Mouse (Mus musculus): Measurements from ENCODE around the gene Muc3.

Muc3 gene

DNA sequence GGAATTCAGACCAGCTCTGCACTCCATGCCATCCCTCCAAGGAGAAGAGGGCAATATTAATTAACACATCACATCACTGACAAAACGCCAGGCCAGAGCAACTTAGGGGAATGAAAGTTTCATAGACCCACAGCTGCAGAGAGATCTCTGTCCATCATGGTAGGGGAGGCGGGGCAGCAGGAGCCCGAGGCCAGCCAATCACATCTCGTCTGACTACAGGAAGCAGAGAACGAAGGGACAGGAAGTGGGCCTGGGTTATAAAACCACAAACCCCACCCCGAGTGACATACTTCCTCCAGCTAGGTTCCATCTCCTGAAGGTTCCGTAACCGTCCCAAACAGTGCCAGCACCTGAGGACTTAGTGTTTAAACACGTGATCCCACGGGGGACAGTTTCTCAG, 54.0 kb downstream of the Muc3 start:
- DNase-seq (ENCODE audit: low read depth, low spot score), result no peak

DNA sequence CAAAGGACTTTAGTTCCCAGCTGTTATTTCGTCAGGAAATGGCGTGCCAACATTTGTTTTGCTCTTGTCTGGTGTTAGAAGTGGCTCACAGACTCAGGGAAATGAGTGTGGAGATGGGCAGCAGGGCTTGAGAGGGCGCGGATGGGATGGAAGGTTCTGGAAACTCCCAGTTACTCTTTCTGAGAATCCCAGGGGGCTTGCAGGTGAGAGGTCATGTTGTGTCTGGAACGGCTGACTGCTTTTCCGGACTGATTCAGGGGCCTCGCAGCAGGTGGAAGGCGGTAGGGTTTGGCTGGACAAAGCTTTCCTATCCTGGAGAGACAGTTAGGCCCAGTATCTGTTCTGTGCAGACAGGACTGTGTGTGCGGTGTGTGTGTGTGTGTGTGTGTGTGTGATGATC, 55.4 kb downstream of the Muc3 start:
- no peak for DNase-seq (ENCODE audit: low read depth, low spot score)

DNA sequence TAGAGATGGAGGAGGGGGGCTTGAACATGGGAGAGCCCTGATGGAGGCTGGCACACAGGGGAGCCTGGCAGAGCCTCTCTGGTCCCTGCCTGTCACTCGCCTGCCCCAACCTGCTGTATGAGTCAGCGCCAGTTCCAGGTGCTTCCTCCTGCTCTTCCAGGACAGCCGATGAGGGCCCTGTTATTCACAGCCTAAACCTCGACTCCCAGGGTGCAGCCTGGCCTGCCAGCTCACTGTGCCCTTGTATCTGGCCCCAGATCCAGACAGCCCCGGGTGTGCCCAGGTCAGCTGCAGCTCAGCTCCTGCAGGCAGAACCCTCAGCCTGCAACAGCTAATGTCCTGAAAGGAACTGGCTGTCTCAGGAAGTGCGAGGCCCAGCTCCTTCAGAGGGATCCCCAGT, 57.6 kb downstream of the Muc3 start:
- DNase-seq (ENCODE audit: low read depth, low spot score), result no peak

DNA sequence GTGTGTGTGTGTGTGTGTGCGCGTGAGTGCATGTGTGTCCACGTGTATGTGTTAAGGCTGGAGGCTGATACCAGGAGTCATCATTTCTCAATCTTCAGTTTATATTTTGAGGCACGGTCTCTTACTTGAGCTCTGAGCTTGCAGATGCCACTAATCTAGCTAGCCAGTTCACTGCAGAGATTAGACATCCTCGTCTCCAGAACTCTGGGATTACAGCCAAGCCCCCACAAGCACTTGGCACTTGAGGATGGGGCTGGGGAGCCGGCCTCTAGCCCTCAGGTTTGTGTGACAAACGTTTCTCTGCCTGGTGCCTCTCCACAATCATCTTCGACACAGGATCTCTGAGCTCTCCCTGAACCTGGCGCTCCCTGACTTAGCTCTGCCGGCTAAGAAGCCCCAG, 58.3 kb downstream of the Muc3 start:
- DNase-seq (ENCODE audit: low read depth, low spot score), result no peak

DNA sequence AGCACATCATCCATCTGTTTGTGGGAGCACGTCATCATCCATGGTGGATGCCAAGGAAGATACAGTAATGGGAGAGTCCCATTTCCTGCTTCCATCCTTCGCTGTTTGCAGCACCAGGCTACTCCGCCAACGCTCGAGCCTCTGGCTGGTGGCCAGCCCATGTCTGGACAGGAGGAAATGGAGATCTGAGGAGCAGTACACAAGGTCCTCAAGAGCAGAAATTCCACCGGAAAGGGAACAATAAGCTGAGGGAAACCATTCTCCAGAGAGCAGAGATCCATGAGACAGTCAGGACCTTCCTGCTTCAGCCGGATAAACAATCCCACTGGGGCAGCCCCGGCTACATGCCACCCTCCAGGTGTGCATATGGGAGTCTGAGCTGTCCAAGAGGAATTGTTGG, 61.7 kb downstream of the Muc3 start:
- no peak for DNase-seq (ENCODE audit: low read depth, low spot score)

DNA sequence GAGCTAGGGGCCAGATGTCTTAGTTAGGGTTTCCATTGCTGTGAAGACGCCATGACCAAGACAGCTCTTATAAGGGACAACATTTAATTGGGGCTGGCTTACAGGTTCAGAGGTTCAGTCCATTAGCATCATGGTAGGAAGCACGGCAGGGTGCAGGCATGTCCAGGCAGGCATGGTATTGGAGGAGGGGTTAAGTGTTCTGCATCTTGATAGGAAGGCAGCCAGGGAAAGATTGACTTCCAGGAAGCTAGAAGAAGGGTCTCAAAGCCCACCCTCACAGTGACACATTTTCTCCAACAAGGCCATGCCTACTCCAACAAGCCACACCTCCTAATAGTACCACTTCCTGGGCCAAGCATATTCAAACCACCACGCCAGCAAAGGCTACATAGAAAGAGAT, 63.4 kb downstream of the Muc3 start:
- DNase-seq (ENCODE audit: low read depth, low spot score), result no peak

DNA sequence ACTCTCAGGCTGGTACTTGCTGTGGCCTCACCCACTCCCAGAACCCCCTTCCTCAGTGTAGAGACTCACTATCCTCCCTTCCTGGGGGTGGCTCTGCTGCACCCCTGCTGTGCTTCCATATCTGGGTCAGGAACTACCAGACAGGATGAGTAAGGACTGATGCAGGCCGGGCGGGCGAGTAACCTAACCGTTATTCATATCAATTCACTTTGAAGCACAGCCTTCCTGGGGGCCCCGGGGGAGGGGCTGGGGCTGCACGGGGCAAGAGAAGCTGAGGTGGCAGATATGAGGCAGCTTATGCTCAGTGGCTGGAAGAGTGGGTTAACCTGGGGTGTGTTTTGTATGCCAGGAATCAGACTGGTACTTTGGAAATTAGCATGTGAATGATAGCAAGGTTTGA, 64.1 kb downstream of the Muc3 start:
- DNase-seq (ENCODE audit: low read depth, low spot score), result no peak

Data from CD4-positive helper T cell, adult 2 months (primary cell).